Mouse (Mus musculus) CH12.LX (cell line): ENCODE measurements around the gene Agbl3. TPM values are rescaled to one million over a fixed set of nuclear protein-coding genes. Genes with fewer than 3 reads are reported as not detected.

Experiments used
- DNase-seq: peaks from one replicate; pipeline ENCODE4 v3.0.0-alpha.2; 2013; ENCODE audit errors: extremely low read depth
- H3K27ac ChIP-seq: 2 replicates; pipeline ENCODE4 v1.5.1; 2012; ENCODE audit warnings: low read depth, mild to moderate bottlenecking, control low read depth, moderate library complexity; ENCODE audit not compliant: insufficient read depth
- H3K27me3 ChIP-seq: replicated peaks from 2 replicates; pipeline ENCODE3; 2012; ENCODE audit warnings: inconsistent platforms
- H3K36me3 ChIP-seq, 2 experiments: replicated peaks in 1 of 2; 2 replicates each; pipeline versions ENCODE3 to v1.6.1; 2012; ENCODE audit warnings: inconsistent platforms in 1 of 2, low read length in 1 of 2, mild to moderate bottlenecking in 1 of 2, mixed read lengths in 1 of 2, moderate library complexity in 1 of 2; ENCODE audit not compliant: control insufficient read depth in 1 of 2, insufficient read depth in 1 of 2
- H3K4me1 ChIP-seq, 2 experiments: 2 replicates each; pipeline ENCODE4 v1.6.1; 2012; ENCODE audit warnings: inconsistent platforms in 1 of 2, moderate library complexity in 1 of 2; ENCODE audit not compliant: insufficient read depth in 2 of 2, control insufficient read depth in 1 of 2
- H3K4me2 ChIP-seq: 2 replicates; pipeline ENCODE4 v1.6.1; 2012; ENCODE audit warnings: low read depth, mild to moderate bottlenecking, control low read depth; ENCODE audit not compliant: poor library complexity, insufficient read depth, severe bottlenecking
- H3K4me3 ChIP-seq, 3 experiments: fragments of 150-350 bp in 1 of 3; sonication (generic) in 1 of 3; replicated peaks in 1 of 3; 2 replicates each; pipeline versions ENCODE3 to v1.5.1; 2011 to 2012; ENCODE audit warnings: low read depth in 2 of 3, low read length in 2 of 3, mild to moderate bottlenecking in 2 of 3, moderate library complexity in 2 of 3, control low read depth in 1 of 3, improper control_type of control experiment in 1 of 3, inconsistent platforms in 1 of 3, mixed read lengths in 1 of 3; ENCODE audit not compliant: poor library complexity in 1 of 3
- H3K79me2 ChIP-seq: replicated peaks from 2 replicates; pipeline ENCODE4 v1.6.1; 2012; ENCODE audit warnings: mild to moderate bottlenecking, moderate library complexity; ENCODE audit not compliant: control insufficient read depth, poor library complexity, insufficient read depth, severe bottlenecking; ENCODE audit errors: extremely low read depth
- H3K9ac ChIP-seq: 2 replicates; pipeline ENCODE4 v1.6.1; 2012; ENCODE audit warnings: low read depth, mild to moderate bottlenecking, control low read depth, moderate library complexity; ENCODE audit not compliant: insufficient read depth
- H3K9me3 ChIP-seq: replicated peaks from 2 replicates; pipeline ENCODE3; 2012; ENCODE audit warnings: low read length, inconsistent platforms, mixed read lengths
- BHLHE40 ChIP-seq: IDR thresholded peaks from 2 replicates; pipeline ENCODE4 v1.6.1; 2011; ENCODE audit warnings: mild to moderate bottlenecking, low read depth, low read length, improper control_type of control experiment
- CHD1 ChIP-seq: IDR thresholded peaks from 2 replicates; pipeline ENCODE4 v1.6.1; 2012; ENCODE audit warnings: low read depth, low read length, improper control_type of control experiment, inconsistent platforms
- EP300 ChIP-seq: IDR thresholded peaks from 2 replicates; pipeline ENCODE4 v1.6.1; 2011; ENCODE audit warnings: low read length, improper control_type of control experiment
- ETS1 ChIP-seq: conservative IDR thresholded peaks from 2 replicates; pipeline ENCODE4 v1.6.1; 2012; ENCODE audit warnings: low read depth, mild to moderate bottlenecking, inconsistent platforms, low read length, improper control_type of control experiment, moderate library complexity
- GABPA ChIP-seq: IDR thresholded peaks from 2 replicates; pipeline ENCODE4 v1.6.1; 2012; ENCODE audit warnings: low read depth, low read length, improper control_type of control experiment, inconsistent platforms; ENCODE audit not compliant: insufficient replicate concordance
- HCFC1 ChIP-seq: IDR thresholded peaks from 2 replicates; pipeline ENCODE4 v1.6.1; 2012; ENCODE audit warnings: low read depth, mild to moderate bottlenecking, inconsistent platforms, low read length, improper control_type of control experiment
- JUND ChIP-seq: conservative IDR thresholded peaks from 2 replicates; pipeline ENCODE4 v1.6.1; 2011; ENCODE audit warnings: low read depth, low read length, improper control_type of control experiment
- KAT2A ChIP-seq: IDR thresholded peaks from 2 replicates; pipeline ENCODE4 v1.6.1; 2012; ENCODE audit warnings: low read length, improper control_type of control experiment, inconsistent platforms; ENCODE audit not compliant: insufficient replicate concordance
- MAFK ChIP-seq: IDR thresholded peaks from 2 replicates; pipeline ENCODE4 v1.6.1; 2011; ENCODE audit warnings: low read length, improper control_type of control experiment; ENCODE audit not compliant: insufficient replicate concordance
- MAX ChIP-seq: IDR thresholded peaks from 2 replicates; pipeline ENCODE4 v1.6.1; 2011; ENCODE audit warnings: low read length, improper control_type of control experiment
- MAZ ChIP-seq: IDR thresholded peaks from 2 replicates; pipeline ENCODE4 v1.6.1; 2012; ENCODE audit warnings: low read depth, mild to moderate bottlenecking, inconsistent platforms, low read length, improper control_type of control experiment, moderate library complexity
- NRF1 ChIP-seq: IDR thresholded peaks from 2 replicates; pipeline ENCODE4 v1.6.1; 2014; ENCODE audit warnings: low read depth, mild to moderate bottlenecking, inconsistent platforms, low read length, improper control_type of control experiment, moderate library complexity
- POLR2AphosphoS2 ChIP-seq: IDR thresholded peaks from 2 replicates; pipeline ENCODE4 v1.6.1; 2011; ENCODE audit warnings: low read depth, low read length, improper control_type of control experiment
- RCOR1 ChIP-seq: conservative IDR thresholded peaks from 2 replicates; pipeline ENCODE4 v1.6.1; 2012; ENCODE audit warnings: low read depth, mild to moderate bottlenecking, inconsistent platforms, low read length, improper control_type of control experiment
- TBP ChIP-seq: conservative IDR thresholded peaks from 2 replicates; pipeline ENCODE4 v1.6.1; 2011; ENCODE audit warnings: low read depth, low read length, improper control_type of control experiment
- TCF12 ChIP-seq: IDR thresholded peaks from 2 replicates; pipeline ENCODE4 v1.6.1; 2014; ENCODE audit warnings: low read depth, mild to moderate bottlenecking, inconsistent platforms, low read length, improper control_type of control experiment
- USF1 ChIP-seq: IDR thresholded peaks from 2 replicates; pipeline ENCODE4 v1.6.1; 2014; ENCODE audit warnings: low read depth, mild to moderate bottlenecking, inconsistent platforms, low read length, improper control_type of control experiment
- ZKSCAN1 ChIP-seq: IDR thresholded peaks from 2 replicates; pipeline ENCODE4 v1.6.1; 2012; ENCODE audit warnings: low read depth, inconsistent platforms, low read length, improper control_type of control experiment, borderline replicate concordance
- dilution Hi-C: fragments of 300-500 bp; cut with MboI; formaldehyde crosslinking; loops from 2 replicates; pipeline ENCODE4 v1.14.3; 2020; ENCODE audit warnings: low sequenced_read_pairs; ENCODE audit not compliant: extremely low pct_unique_long_range_greater_than_20kb, extremely low pct_ligation_motif_present
- in situ Hi-C: fragments of 300-500 bp; cut with MboI; formaldehyde crosslinking; loops from 3 replicates; pipeline ENCODE4 v1.14.3; 2019; ENCODE audit warnings: low sequenced_read_pairs, low pct_ligation_motif_present, low pct_unique_long_range_greater_than_20kb, mixed read lengths
- polyA plus RNA-seq: library from polyadenylated mRNA; unstranded; fragments of >175 nt; gene quantifications from 2 replicates; pipeline ENCODE4 v1.2.1, GENCODE M21; 2012; ENCODE audit warnings: low read depth; ENCODE audit not compliant: insufficient read length
- total RNA-seq, 2 experiments: library from RNA; depleted of rRNA; stranded (reverse); fragments of 300-350 nt in 1 of 2; fragments of >200 nt in 1 of 2; gene quantifications; 2 replicates each; pipeline ENCODE4 v1.2.3; 2012 to 2014

Gene Agbl3
- total and polyA plus RNA-seq, 3 experiments = 1.9 to 4.8 (median 3.4) TPM

GRCm38 (mm10) chr6:34875966-34876834 lies 96.0 kb downstream of the Agbl3 start:
- no peak for TF ChIP-seq TBP
- TF ChIP-seq GABPA = no peak
- TF ChIP-seq TCF12 = no peak
- TF ChIP-seq NRF1 = no peak
- TF ChIP-seq HCFC1 = no peak
- no peak for TF ChIP-seq BHLHE40
- no peak for TF ChIP-seq JUND
- no peak for TF ChIP-seq ETS1
- no peak for TF ChIP-seq CHD1
- no peak for TF ChIP-seq MAFK
- TF ChIP-seq ZKSCAN1 = no peak
- no peak for TF ChIP-seq RCOR1
- no peak for TF ChIP-seq MAZ
- no peak for TF ChIP-seq EP300
- TF ChIP-seq USF1 = no peak
- Histone ChIP-seq H3K27ac (no peak overlapping the region), H3K36me3 (peaks cover 37 to 71% of the 10 kb centered on the region in 2 experiments), H3K9ac (no peak overlapping the region), H3K4me3 (peak overlapping the region in 1 of 3 experiments; percentile 87), H3K9me3 (no peaks in the 10 kb centered on the region), H3K4me2 (no peak overlapping the region), H3K27me3 (no peaks in the 10 kb centered on the region), H3K4me1 (peaks cover 10 to 49% of the 10 kb centered on the region in 2 experiments; a peak in 3 of 4 replicates), H3K79me2 (no peaks in the 10 kb centered on the region; the same call in 1 of the 2 replicates)
- in situ Hi-C loops = no loop called here
- dilution Hi-C loops = no loop called here
- no peak for DNase-seq

DNA sequence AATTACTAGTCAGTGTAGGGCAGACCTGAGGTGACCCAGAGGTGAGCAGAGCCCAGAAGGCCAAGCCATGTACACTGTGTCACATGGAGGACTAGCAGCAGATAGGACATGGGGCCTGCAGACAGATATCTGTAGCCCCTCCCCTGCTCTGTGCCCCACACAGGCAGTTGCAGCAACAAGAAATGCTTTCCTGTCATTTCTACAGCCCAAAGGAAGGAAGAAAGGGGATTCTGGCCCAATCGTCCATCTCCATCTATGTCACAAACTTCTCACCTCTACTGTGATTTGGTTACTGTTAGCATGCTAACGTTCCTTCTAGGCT lies 96.6 kb downstream of the Agbl3 start:
- H3K4me3 ChIP-seq = peak overlapping the region; percentile 87 to 95 (median 91)
- no peaks in the 10 kb centered on the region for H3K27me3 ChIP-seq
- no peaks in the 10 kb centered on the region for H3K9me3 ChIP-seq
- no peaks in the 10 kb centered on the region; the same call in 1 of the 2 replicates for H3K79me2 ChIP-seq
- peak overlapping the region; percentile 84 for H3K4me2 ChIP-seq
- no peak overlapping the region for H3K27ac ChIP-seq
- H3K9ac ChIP-seq = no peak overlapping the region; the same call in 1 of the 2 replicates
- in situ Hi-C loops (no loop called here), dilution Hi-C loops (no loop called here)
- H3K36me3 ChIP-seq = peaks cover 40 to 76% of the 10 kb centered on the region in 2 experiments
- DNase-seq = no peak
- peaks cover 10 to 43% of the 10 kb centered on the region in 2 experiments; a peak in 3 of 4 replicates for H3K4me1 ChIP-seq
- no peak for TF ChIP-seq RCOR1
- TF ChIP-seq JUND = no peak
- no peak for TF ChIP-seq POLR2AphosphoS2
- TF ChIP-seq TBP = no peak
- TF ChIP-seq MAX = no peak
- no peak for TF ChIP-seq MAZ
- no peak for TF ChIP-seq KAT2A
- TF ChIP-seq CHD1 = no peak
- TF ChIP-seq BHLHE40 = no peak
